Mouse (Mus musculus) splenic B cell, adult 2 months (primary cell): ENCODE measurements at regions not wholly inside any gene's neighbourhood (a gene's known extent, or its start where the extent isn't known, plus 50 kb on each side); places are given as distances from the start of the nearest gene placed in this dataset.

Experiments
- DNase-seq: peaks from one replicate; pipeline ENCODE4 v3.0.0-alpha.2; 2011; ENCODE audit warnings: low read depth, low spot score
- H3K27me3 ChIP-seq: 2 replicates; pipeline ENCODE4 v1.6.1; 2012; ENCODE audit warnings: mild to moderate bottlenecking, low read length, moderate library complexity, mixed read lengths; ENCODE audit not compliant: control insufficient read depth, poor library complexity, insufficient read depth, severe bottlenecking
- H3K36me3 ChIP-seq: 2 replicates; pipeline ENCODE4 v1.6.1; 2012; ENCODE audit warnings: mild to moderate bottlenecking, low read length, moderate library complexity, mixed read lengths; ENCODE audit not compliant: control insufficient read depth, poor library complexity, insufficient read depth, severe bottlenecking

DNA sequence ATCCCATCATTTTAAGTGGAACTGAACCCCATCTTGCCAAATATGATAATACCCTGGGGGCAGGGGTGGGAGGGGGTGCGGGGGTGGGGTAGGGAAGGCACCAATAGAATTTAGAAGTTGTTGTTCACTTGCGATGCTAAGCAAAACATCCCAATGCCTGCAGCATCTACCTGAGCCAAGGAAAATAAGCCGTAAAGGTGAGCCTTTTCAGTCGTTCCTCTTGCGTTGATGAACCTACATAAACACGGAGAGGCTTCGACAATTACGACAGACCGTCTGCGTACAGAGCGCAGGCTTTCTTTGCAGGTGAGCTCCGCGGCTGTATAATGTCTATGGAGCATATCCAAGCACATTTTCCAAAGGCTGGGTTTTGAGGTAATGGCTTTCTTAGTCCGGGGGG lies 50.3 kb upstream of the Nrip1 start:
- Histone ChIP-seq H3K36me3 (no peaks in the 10 kb centered on the region), H3K27me3 (no peaks in the 10 kb centered on the region)
- no peak for DNase-seq
